Mouse (Mus musculus) heart, adult 8-10 months (tissue): ENCODE results near the gene Gm3376. TPM values are rescaled to one million over a fixed set of nuclear protein-coding genes. Genes with fewer than 3 reads are reported as not detected.
"Not testable (repeated sequence)": the region's sequence is repeated elsewhere in the genome, so short reads cannot be mapped to it uniquely, and the experiment has no call there.

ENCODE experiments used
- DNase-seq: peaks from one replicate; pipeline ENCODE4 v3.0.0; 2022; ENCODE audit warnings: low spot score
- total RNA-seq, 4 experiments: library from RNA; stranded (reverse); gene quantifications; 2 replicates each; pipeline ENCODE4 v1.2.4; 2022

Gene Gm3376
- not detected for total RNA-seq

- DNase-seq, result not testable (repeated sequence)
Measured at GRCm38 (mm10) chrY:3771373-3771772, at the start of gene Gm3376. Gene Gm3376, plus strand, starts transcription at chrY:3771673.
